Mouse (Mus musculus) kidney, adult 2 months (tissue): ENCODE results near the gene Ell2.

ENCODE experiments used
- CTCF ChIP-seq: fragments of 200-500 bp; conservative IDR thresholded peaks from 2 replicates; pipeline ENCODE4 v1.5.1; 2011; ENCODE audit warnings: low read depth, mild to moderate bottlenecking, control low read depth, low read length, moderate library complexity, mixed read lengths; ENCODE audit not compliant: insufficient read depth, insufficient read length
- POLR2A ChIP-seq: fragments of 200-500 bp; IDR thresholded peaks from one replicate; pipeline ENCODE4 v1.6.1; 2011; ENCODE audit warnings: low read depth, low read length, control low read depth

- TF ChIP-seq POLR2A (no peak), CTCF (no peak)
Measured at GRCm38 (mm10) chr13:75745328-75745727, 38.8 kb downstream of the Ell2 start.
